20 mouse cellular contexts compared by ENCODE assay signal in genomic region chr19:26501064-26501463, GRCm38 (mm10).
"Had no signal": no experiment of that assay in that cellular context is flagged by ENCODE, and none has a peak within 500 bp of the region (broad histone marks: within the 10 kb centered on the region; RNA-seq: fewer than 3 reads in every experiment).

No protein-coding gene starts in this region.

- H3K9ac ChIP-seq: limb, embryonic 13.5 days; liver, embryonic 12.5 days; liver, embryonic 15.5 days; midbrain, embryonic 13.5 days; neural tube, embryonic 13.5 days had no signal

- H3K9me3 ChIP-seq: limb, embryonic 10.5 days; liver, embryonic 12.5 days; liver, embryonic 15.5 days; midbrain, embryonic 13.5 days had no signal

- H3K36me3 ChIP-seq: limb, embryonic 10.5 days; limb, embryonic 13.5 days; liver, embryonic 12.5 days; liver, embryonic 15.5 days; midbrain, embryonic 10.5 days; midbrain, embryonic 13.5 days; neural tube, embryonic 13.5 days had no signal

- ATAC-seq: liver, embryonic 12.5 days; midbrain, embryonic 13.5 days; midbrain, embryonic 16.5 days had no signal

- H3K27ac ChIP-seq: limb, embryonic 10.5 days; limb, embryonic 13.5 days; liver, embryonic 12.5 days; liver, embryonic 15.5 days; midbrain, embryonic 10.5 days; midbrain, embryonic 13.5 days; neural tube, embryonic 13.5 days had no signal

- DNase-seq: kidney, adult 18-20 months; kidney, adult 9 months; kidney, postnatal 14 days; kidney, postnatal 4 days; liver; lung, adult 2 months; lung, postnatal 36 days; right cerebral cortex, postnatal 25 days; thymus, adult 18-20 months; thymus, postnatal 36 days had no signal

- H3K4me2 ChIP-seq: limb, embryonic 13.5 days; liver, embryonic 12.5 days; liver, embryonic 15.5 days; midbrain, embryonic 13.5 days; neural tube, embryonic 13.5 days had no signal

- H3K4me1 ChIP-seq: limb, embryonic 10.5 days; limb, embryonic 13.5 days; liver, embryonic 12.5 days; liver, embryonic 15.5 days; megakaryocyte, embryonic 14.5 days; midbrain, embryonic 10.5 days; midbrain, embryonic 13.5 days; neural tube, embryonic 13.5 days had no signal

- H3K4me3 ChIP-seq: limb, embryonic 10.5 days; limb, embryonic 13.5 days; liver, embryonic 12.5 days; liver, embryonic 15.5 days; megakaryocyte, embryonic 14.5 days; midbrain, embryonic 10.5 days; midbrain, embryonic 13.5 days; myocyte; neural tube, embryonic 13.5 days had no signal

- H3K27me3 ChIP-seq: limb, embryonic 13.5 days; liver, embryonic 12.5 days; liver, embryonic 15.5 days; megakaryocyte, embryonic 14.5 days; midbrain, embryonic 13.5 days; neural tube, embryonic 13.5 days had no signal
